Mouse (Mus musculus) midbrain, embryonic 14.5 days (tissue): ENCODE measurements around the gene Dhx33. TPM values are rescaled to one million over a fixed set of nuclear protein-coding genes. Genes with fewer than 3 reads are reported as not detected.
A peak's percentile ranks its signal among the peaks of the same experiment; 100 is the strongest.

Experiments
- ATAC-seq: fragments of 200-750 bp; cut with Nextera tagmentation; 2 replicates; pipeline ENCODE4 v1.8.0; 2017; ENCODE audit warnings: moderate number of reproducible peaks, moderate library complexity; ENCODE audit not compliant: low FRiP score, low TSS enrichment
- DNase-seq: peaks from one replicate; pipeline ENCODE4 v3.0.0-alpha.2; 2015
- H3K27ac ChIP-seq: fragments of 300-500 bp; sonication (generic); replicated peaks from 2 replicates; pipeline ENCODE4 v1.5.1; 2014; ENCODE audit warnings: mild to moderate bottlenecking, low read depth, low read length, moderate library complexity
- H3K27me3 ChIP-seq: fragments of 300-500 bp; sonication (generic); 2 replicates; pipeline ENCODE4 v1.6.1; 2014; ENCODE audit warnings: low read length, control low read depth, mixed read lengths; ENCODE audit not compliant: control insufficient read depth, insufficient read depth
- H3K36me3 ChIP-seq: fragments of 300-500 bp; sonication (generic); 2 replicates; pipeline ENCODE4 v1.6.1; 2014; ENCODE audit warnings: low read length, control low read depth; ENCODE audit not compliant: control insufficient read depth, insufficient read depth
- H3K4me1 ChIP-seq: fragments of 300-500 bp; sonication (generic); 2 replicates; pipeline ENCODE4 v1.6.1; 2014; ENCODE audit warnings: mild to moderate bottlenecking, antibody characterized with exemption, low read length, control low read depth; ENCODE audit not compliant: control insufficient read depth, insufficient read depth
- H3K4me2 ChIP-seq: fragments of 300-500 bp; sonication (generic); 2 replicates; pipeline ENCODE4 v1.6.1; 2014; ENCODE audit warnings: mild to moderate bottlenecking, low read length, moderate library complexity
- H3K4me3 ChIP-seq: fragments of 300-500 bp; sonication (generic); replicated peaks from 2 replicates; pipeline ENCODE4 v1.5.1; 2014; ENCODE audit warnings: low read depth, low read length
- H3K9ac ChIP-seq: fragments of 300-500 bp; sonication (generic); replicated peaks from 2 replicates; pipeline ENCODE4 v1.6.1; 2014; ENCODE audit warnings: mild to moderate bottlenecking, low read length, moderate library complexity
- H3K9me3 ChIP-seq: fragments of 300-500 bp; sonication (generic); 2 replicates; pipeline ENCODE4 v1.6.1; 2016; ENCODE audit warnings: low read length, control low read depth, mixed read lengths; ENCODE audit not compliant: control insufficient read depth
- WGBS: fragments of 180-500 bp; shearing (Covaris S2); extraction: QIAGEN DNeasy Blood & Tissue Kit; methylation state at CpG from one replicate; pipeline ENCODE4 v1.1.7; 2014; 5-methylcytosine and 5-hydroxymethylcytosine counted together
- polyA plus RNA-seq: library from polyadenylated mRNA; unstranded; fragments of >200 nt; fragmentation: Nextera tagmentation; extraction: Ambion mirVana; gene quantifications from 2 replicates; pipeline ENCODE4 v1.2.1, GENCODE M21; 2014

The Dhx33 gene
- polyA plus RNA-seq, 1 experiment from 2014 or later = 17.1 TPM

DNA sequence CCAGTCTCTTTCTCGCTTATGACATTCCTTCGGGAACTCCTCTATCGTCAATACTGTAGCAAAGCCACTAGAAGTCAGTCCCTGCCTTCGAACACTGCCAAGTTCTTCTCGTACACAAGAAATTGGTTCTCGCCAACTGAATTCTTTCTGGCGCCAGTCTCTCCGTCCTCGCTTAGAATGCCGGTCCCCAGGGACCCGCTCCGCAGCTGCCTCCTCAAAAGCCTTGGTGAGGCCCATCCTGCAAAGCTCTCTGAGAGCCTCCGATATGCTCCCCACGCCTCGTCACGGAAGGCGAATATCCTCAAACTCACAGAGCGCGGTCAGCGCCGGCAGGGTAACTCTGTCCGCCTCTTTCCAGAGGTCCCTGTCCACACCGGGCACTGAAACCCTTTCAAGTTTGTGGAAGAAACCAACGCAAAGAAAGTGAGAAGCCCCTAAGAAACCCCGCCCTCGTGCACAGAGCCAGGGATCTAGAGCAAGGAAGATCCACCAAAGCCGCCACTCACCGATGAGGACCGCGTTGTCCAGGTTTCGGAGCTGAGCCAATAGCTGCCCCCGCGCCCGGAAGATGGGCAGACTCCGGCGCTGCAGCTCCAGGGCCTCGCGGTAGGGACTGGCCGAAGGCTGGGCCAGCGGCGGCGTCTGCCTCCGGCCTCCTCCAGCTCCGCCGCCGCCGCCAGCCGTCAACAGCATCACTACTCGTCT, 474 bp downstream of the Dhx33 start:
- H3K36me3 ChIP-seq = peaks cover 21% of the 10 kb centered on the region
- H3K9me3 ChIP-seq = no peaks in the 10 kb centered on the region
- peak overlapping the region; percentile 82 for H3K4me3 ChIP-seq
- peaks cover 15% of the 10 kb centered on the region for H3K4me1 ChIP-seq
- under 1% methylated on average over 49 of the region's 49 CpGs for WGBS
- H3K9ac ChIP-seq = peak overlapping the region; percentile 70
- peak overlapping the region; percentile 91 for H3K4me2 ChIP-seq
- ATAC-seq (peak; percentile 79; the same call in 1 of the 2 replicates), DNase-seq (peak; percentile 65)
- no peaks in the 10 kb centered on the region for H3K27me3 ChIP-seq
- peak overlapping the region; percentile 75 for H3K27ac ChIP-seq

DNA sequence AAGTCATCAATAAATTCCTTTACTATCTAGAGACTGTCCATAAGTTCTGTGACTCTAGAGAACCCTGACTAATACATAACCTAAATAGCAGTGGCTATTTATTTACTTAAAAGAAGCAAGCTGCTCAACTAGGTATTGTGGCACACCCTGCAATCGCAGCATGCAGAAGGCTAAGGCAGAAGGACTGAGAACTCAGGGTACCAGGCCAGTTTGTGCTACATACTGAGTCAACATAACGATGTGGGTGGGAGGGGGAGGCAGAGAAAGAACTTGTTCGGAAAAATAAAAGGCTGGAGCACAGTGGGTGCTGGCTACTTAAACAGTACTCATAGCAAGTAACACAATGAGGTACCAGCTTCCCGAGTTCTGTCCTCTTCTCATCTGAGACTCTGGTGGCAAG, 3.1 kb downstream of the Dhx33 start:
- DNase-seq (no peak), ATAC-seq (no peak)
- H3K27me3 ChIP-seq = no peaks in the 10 kb centered on the region
- no peaks in the 10 kb centered on the region for H3K9me3 ChIP-seq
- no peak overlapping the region for H3K9ac ChIP-seq
- no peak overlapping the region for H3K27ac ChIP-seq
- H3K4me1 ChIP-seq = peaks cover 15% of the 10 kb centered on the region
- no peak overlapping the region for H3K4me2 ChIP-seq
- peaks cover 40% of the 10 kb centered on the region for H3K36me3 ChIP-seq
- H3K4me3 ChIP-seq = no peak overlapping the region
- 88% methylated on average over 4 of the region's 4 CpGs for WGBS

DNA sequence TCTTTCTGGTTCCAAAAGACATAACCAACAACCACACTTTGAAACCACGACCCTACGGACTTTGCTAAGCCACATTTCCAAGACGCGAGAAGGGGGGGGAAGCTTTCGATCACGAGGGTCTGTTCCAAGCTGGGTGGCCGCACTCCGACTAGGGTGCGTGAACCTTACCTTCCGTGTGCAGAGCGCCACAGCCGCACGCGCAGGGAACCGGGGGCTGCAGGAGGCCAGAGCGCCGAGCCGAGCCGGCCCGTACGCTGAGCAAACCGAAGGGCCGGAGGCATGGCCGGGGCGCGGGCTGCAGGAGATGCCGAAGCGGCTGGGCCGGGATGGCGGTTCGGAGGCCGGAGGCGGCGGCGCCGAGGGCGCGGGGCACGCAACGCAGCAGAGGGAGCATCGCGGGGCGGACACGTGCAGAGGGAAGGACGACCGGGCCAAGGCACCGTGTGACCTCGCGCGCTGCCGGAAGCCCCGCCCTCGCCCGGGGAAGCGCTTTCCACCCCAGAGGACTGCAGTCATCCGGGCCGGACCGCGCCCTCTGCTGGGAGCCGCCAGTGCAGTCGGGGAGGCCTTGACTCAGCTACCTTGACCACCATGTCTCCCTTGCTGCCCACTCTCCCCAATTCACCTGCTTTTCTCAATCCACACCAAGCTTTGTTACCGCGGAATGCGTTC, 21.5 kb downstream of the Dhx33 start, which contains the start of gene C1qbp:
Gene C1qbp, minus strand, starts transcription at position 470 of the 672 bp plus-strand sequence.
- whole genome bisulfite sequencing = under 1% methylated on average over 60 of the region's 64 CpGs
- Histone ChIP-seq H3K9ac (peak within 1 kb of the TSS; percentile 81), H3K27me3 (no peaks in the 10 kb centered on the region), H3K27ac (0 out of 2 replicates have a peak within 1 kb of the TSS, but pooled peaks have one; percentile 10), H3K4me3 (peak within 1 kb of the TSS; percentile 96), H3K9me3 (no peaks in the 10 kb centered on the region), H3K4me1 (peaks cover 9% of the 10 kb centered on the region), H3K4me2 (peak within 1 kb of the TSS; percentile 60), H3K36me3 (peaks cover 68% of the 10 kb centered on the region)
- ATAC-seq = peak; percentile 94
- peak; percentile 95 for DNase-seq

DNA sequence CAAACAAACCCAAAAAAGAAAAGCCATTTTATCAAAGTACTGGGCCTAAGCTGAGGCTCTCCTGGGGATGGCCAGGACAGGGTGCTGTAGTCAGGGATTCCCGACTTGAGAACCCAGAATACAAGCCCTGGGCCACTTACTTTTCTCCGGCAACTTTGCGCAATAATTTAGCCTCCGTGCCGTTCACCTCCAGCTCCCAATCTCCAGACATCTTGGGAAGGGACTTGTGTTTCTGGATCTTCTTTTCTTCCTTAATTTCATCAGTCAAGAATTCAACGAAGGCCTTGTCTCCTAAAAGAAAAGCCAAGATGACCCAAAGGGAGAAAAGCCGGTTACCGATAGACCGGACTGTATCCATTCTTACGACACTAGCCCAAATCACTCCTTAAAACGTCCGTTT, 22.2 kb downstream of the Dhx33 start:
- Histone ChIP-seq H3K27ac (no peak overlapping the region), H3K27me3 (no peaks in the 10 kb centered on the region), H3K36me3 (peaks cover 68% of the 10 kb centered on the region), H3K4me1 (peaks cover 9% of the 10 kb centered on the region), H3K9ac (peak overlapping the region; percentile 81), H3K9me3 (no peaks in the 10 kb centered on the region), H3K4me3 (peak overlapping the region; percentile 96), H3K4me2 (peak overlapping the region; percentile 60)
- WGBS = 13% methylated on average over 12 of the region's 12 CpGs
- ATAC-seq (no peak), DNase-seq (no peak)

DNA sequence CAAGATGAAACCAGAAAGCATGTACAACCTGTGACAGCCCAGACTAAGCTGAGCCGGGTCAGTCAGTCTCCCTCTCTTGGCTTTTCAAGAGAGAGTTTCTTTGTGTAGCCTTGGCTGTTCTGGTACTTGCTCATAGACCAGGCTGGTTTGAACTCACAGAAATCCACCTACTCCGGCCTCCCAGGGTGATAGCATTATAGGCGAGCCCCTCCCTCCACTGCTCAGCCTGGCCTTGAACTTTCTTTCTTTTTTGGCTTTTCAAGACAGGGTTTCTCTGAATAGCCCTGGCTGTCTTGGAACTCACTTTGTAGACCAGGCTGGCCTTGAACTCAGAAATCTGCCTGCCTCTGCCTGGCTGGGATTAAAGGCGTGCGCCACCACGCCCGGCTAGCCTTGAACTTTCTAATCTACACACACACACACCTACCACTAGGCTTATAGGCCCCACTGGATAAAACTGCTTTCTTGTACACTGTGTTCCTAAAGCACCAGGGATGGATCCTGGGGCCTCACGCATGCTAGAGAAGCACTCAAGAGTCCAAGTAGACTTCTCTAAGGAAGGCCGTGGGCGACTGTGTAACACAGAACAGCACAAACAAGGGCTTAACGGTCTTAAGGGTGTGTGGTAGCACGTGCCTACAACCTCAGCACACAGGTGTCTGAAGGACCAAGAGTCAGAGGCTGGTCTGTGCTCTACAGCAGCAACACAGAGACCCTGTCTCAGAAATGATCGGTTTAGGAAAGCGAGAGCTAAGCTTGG, 23.3 kb downstream of the Dhx33 start:
- Histone ChIP-seq H3K4me2 (no peak overlapping the region), H3K36me3 (peaks cover 68% of the 10 kb centered on the region), H3K27me3 (no peaks in the 10 kb centered on the region), H3K9me3 (no peaks in the 10 kb centered on the region), H3K27ac (no peak overlapping the region), H3K4me3 (no peak overlapping the region), H3K9ac (no peak overlapping the region), H3K4me1 (peaks cover 9% of the 10 kb centered on the region)
- 94% methylated on average over 14 of the region's 14 CpGs for WGBS
- ATAC-seq (no peak), DNase-seq (no peak)

DNA sequence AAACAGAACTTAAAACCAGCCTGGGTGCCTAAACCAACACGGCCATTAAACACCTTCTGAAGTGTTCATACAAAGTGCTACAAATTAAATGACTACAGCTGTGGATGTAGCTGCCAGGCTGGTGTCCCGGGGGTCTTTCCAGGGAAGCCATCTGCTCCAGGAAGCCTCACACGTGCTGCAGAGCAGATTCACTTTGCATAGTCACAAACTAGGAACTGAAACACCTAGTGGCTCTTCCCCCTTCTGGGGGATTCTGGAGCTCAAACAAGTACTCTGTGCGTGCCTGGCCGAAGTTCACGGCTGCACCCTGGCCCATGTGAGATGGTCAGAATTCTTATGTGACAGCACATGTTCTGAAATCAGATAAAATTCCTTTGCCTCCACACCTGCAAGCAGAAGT, 24.0 kb downstream of the Dhx33 start:
- Histone ChIP-seq H3K36me3 (peaks cover 68% of the 10 kb centered on the region), H3K4me3 (no peak overlapping the region), H3K27me3 (no peaks in the 10 kb centered on the region), H3K4me2 (no peak overlapping the region), H3K9me3 (no peaks in the 10 kb centered on the region), H3K9ac (no peak overlapping the region), H3K27ac (no peak overlapping the region), H3K4me1 (peaks cover 9% of the 10 kb centered on the region)
- ATAC-seq = no peak
- no peak for DNase-seq
- WGBS = 88% methylated on average over 6 of the region's 6 CpGs

GRCm38 (mm10) chr11:70977293-70977692, 26.9 kb downstream of the Dhx33 start:
- 93% methylated on average over 6 of the region's 6 CpGs for WGBS
- Histone ChIP-seq H3K27me3 (no peaks in the 10 kb centered on the region), H3K4me3 (no peak overlapping the region), H3K9ac (no peak overlapping the region), H3K9me3 (no peaks in the 10 kb centered on the region), H3K27ac (no peak overlapping the region), H3K36me3 (peaks cover 74% of the 10 kb centered on the region), H3K4me1 (peaks cover 8% of the 10 kb centered on the region), H3K4me2 (no peak overlapping the region)
- ATAC-seq (no peak), DNase-seq (no peak)

- no peak for DNase-seq
- no peak overlapping the region for H3K27ac ChIP-seq
- H3K27me3 ChIP-seq = no peaks in the 10 kb centered on the region
- H3K4me3 ChIP-seq = no peak overlapping the region
- H3K36me3 ChIP-seq = peaks cover 66% of the 10 kb centered on the region
- WGBS = 80% methylated on average over 2 of the region's 2 CpGs
- H3K9ac ChIP-seq = no peak overlapping the region
- peaks cover 4% of the 10 kb centered on the region; the same call in 1 of the 2 replicates for H3K4me1 ChIP-seq
- H3K4me2 ChIP-seq = no peak overlapping the region
- H3K9me3 ChIP-seq = no peaks in the 10 kb centered on the region
- no peak for ATAC-seq
These were observed 29.0 kb downstream of the Dhx33 start for GRCm38 (mm10) chr11:70975193-70975592.
